Mouse (Mus musculus): ENCODE data around the gene Tex48. TPM values are rescaled to one million over a fixed set of nuclear protein-coding genes. Genes with fewer than 3 reads are reported as not detected.

The Tex48 gene
- total and polyA plus RNA-seq, 2 experiments from 2014 or later = not detected

GRCm38 (mm10) chr4:63567712-63568390, 54.4 kb downstream of the Tex48 start:
- no peak for DNase-seq (ENCODE audit: low spot score)
- Histone ChIP-seq H3K27ac (no peak overlapping the region), H3K4me2 (ENCODE audit: low read depth, low read length) (no peak overlapping the region), H3K4me3 (ENCODE audit: low read length) (no peak overlapping the region), H3K27me3 (ENCODE audit: insufficient read depth, low read length) (no peaks in the 10 kb centered on the region), H3K9ac (replicated peaks; ENCODE audit: low read length) (no peak overlapping the region), H3K9me3 (ENCODE audit: low read length) (no peaks in the 10 kb centered on the region), H3K36me3 (ENCODE audit: insufficient read depth, low read length) (no peaks in the 10 kb centered on the region), H3K4me1 (ENCODE audit: insufficient read depth, low read length) (peaks cover 2% of the 10 kb centered on the region; the same call in 1 of the 2 replicates)
- no peak for TF ChIP-seq CTCF (IDR thresholded peaks at IDR 0.05; ENCODE audit: low read depth)
- 0 out of 2 replicates have a peak, but pooled peaks have one; percentile 6 for ATAC-seq
- 87% methylated on average over 10 of the region's 10 CpGs for WGBS

GRCm38 (mm10) chr4:63562742-63563141, 59.5 kb downstream of the Tex48 start:
- DNase-seq (ENCODE audit: low spot score) (no peak), ATAC-seq (no peak)
- H3K9ac ChIP-seq (replicated peaks; ENCODE audit: low read length) = no peak overlapping the region
- H3K9me3 ChIP-seq (ENCODE audit: low read length) = no peaks in the 10 kb centered on the region
- H3K4me2 ChIP-seq (ENCODE audit: low read depth, low read length) = no peak overlapping the region
- H3K27ac ChIP-seq = no peak overlapping the region
- H3K27me3 ChIP-seq (ENCODE audit: insufficient read depth, low read length) = no peaks in the 10 kb centered on the region
- no peaks in the 10 kb centered on the region; the same call in 1 of the 2 replicates for H3K4me1 ChIP-seq (ENCODE audit: insufficient read depth, low read length)
- no peak overlapping the region for H3K4me3 ChIP-seq (ENCODE audit: low read length)
- WGBS = 85% methylated on average over 4 of the region's 4 CpGs
- TF ChIP-seq CTCF (IDR thresholded peaks at IDR 0.05; ENCODE audit: low read depth) = no peak
- H3K36me3 ChIP-seq (ENCODE audit: insufficient read depth, low read length) = no peaks in the 10 kb centered on the region

GRCm38 (mm10) chr4:63561861-63562675, 60.2 kb downstream of the Tex48 start:
- H3K36me3 ChIP-seq (ENCODE audit: insufficient read depth, low read length) = no peaks in the 10 kb centered on the region
- no peak for TF ChIP-seq CTCF (IDR thresholded peaks at IDR 0.05; ENCODE audit: low read depth)
- no peaks in the 10 kb centered on the region for H3K27me3 ChIP-seq (ENCODE audit: insufficient read depth, low read length)
- H3K4me3 ChIP-seq (ENCODE audit: low read length) = no peak overlapping the region
- DNase-seq (ENCODE audit: low spot score) (no peak), ATAC-seq (no peak)
- no peak overlapping the region for H3K27ac ChIP-seq
- H3K4me1 ChIP-seq (ENCODE audit: insufficient read depth, low read length) = no peaks in the 10 kb centered on the region; the same call in 1 of the 2 replicates
- WGBS = 80% methylated on average over 7 of the region's 7 CpGs
- H3K4me2 ChIP-seq (ENCODE audit: low read depth, low read length) = no peak overlapping the region
- H3K9me3 ChIP-seq (ENCODE audit: low read length) = no peaks in the 10 kb centered on the region
- H3K9ac ChIP-seq (replicated peaks; ENCODE audit: low read length) = no peak overlapping the region

DNA sequence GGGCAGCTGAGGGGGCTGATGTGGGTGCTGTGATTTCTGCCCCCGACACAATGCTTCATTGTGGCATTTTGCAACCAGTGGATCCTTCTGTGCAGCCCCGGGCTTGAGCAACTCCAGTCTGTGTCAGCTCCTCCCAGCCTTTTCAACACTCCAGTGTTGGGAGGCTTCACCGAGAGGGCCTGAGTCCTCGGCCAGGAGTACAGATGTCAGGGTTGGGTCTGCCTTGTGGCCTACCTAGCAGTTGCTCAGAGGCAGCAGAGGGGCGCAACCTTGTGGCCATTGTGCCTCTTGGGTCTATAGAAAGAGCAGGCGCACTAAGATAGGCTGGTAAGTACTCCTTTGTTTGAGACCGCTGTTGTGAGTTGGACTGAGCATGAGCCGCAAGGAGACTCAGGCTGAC, 62.1 kb downstream of the Tex48 start:
- Histone ChIP-seq H3K4me2 (ENCODE audit: low read depth, low read length) (no peak overlapping the region), H3K9me3 (ENCODE audit: low read length) (no peaks in the 10 kb centered on the region), H3K27ac (no peak overlapping the region), H3K4me3 (ENCODE audit: low read length) (no peak overlapping the region), H3K36me3 (ENCODE audit: insufficient read depth, low read length) (no peaks in the 10 kb centered on the region), H3K4me1 (ENCODE audit: insufficient read depth, low read length) (no peaks in the 10 kb centered on the region; the same call in 1 of the 2 replicates), H3K27me3 (ENCODE audit: insufficient read depth, low read length) (no peaks in the 10 kb centered on the region), H3K9ac (replicated peaks; ENCODE audit: low read length) (no peak overlapping the region)
- ATAC-seq (no peak), DNase-seq (ENCODE audit: low spot score) (no peak)
- TF ChIP-seq CTCF (IDR thresholded peaks at IDR 0.05; ENCODE audit: low read depth) = no peak
- WGBS = 62% methylated on average over 8 of the region's 8 CpGs

DNA sequence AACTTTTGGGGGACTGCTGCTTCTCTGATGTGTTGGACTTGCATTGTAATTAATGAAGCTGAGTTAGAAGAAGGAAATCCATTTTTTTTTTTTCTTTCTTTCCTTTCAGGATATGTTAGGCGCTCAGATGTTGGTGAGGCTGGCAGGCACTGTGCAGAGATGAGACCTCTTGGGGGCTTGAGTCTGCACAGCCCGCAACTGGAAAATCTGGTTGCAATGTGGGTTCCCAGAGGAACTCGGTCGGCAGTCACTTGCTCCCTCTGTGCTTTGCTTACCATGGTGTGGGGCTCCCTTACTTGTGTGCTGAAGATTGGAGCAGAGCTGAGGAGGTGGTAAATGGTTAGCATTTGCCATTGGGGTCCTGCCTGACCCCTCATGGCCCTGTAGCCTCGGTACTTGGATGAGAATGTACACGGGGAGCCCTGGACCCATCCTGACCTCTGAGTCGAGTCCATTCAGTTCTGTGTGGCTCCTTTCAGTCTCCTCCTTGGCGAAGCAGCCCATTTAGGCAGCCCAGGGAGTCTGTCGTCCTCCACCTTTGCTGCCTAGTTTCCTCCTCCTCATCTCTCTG, 63.0 kb downstream of the Tex48 start:
- DNase-seq (ENCODE audit: low spot score) = no peak
- 35% methylated on average over 9 of the region's 9 CpGs for WGBS

DNA sequence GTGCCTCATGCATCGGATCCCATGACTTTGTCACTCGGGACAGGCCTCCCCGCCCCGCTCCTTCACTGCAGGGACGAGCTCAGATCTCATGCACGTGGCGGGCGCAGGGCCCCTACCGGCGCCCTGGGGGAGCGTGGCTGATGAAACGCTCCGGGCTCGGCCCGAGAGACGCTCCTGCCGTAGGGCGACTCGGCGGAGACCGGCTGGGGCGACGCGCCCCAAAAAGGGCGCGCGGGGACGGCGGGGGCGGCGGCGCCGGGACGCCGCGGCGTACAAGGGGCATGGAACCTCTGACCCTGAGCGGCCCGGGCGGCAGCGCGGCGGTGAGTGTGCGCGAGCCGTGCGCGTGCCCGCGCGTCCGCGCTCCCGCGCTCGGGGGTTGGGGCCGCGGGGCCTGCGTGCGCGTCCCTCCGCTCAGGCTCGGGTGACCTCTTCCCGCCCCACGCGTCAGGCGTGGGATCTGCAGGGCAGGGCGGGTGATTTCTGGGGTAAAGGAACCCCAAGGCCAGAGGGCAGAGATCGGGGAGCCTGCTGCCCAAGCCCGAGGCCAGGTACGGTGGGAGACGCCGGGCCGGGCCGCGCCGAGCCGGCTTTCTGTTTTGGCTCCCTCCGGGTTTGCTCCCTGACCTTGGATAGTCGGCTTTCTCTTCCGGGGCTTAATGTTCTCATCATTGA, 63.7 kb downstream of the Tex48 start, which contains the start of gene Tmem268:
Gene Tmem268 (plus strand): TSS at position 375 of the 675 bp plus-strand sequence.
- Histone ChIP-seq H3K36me3 (ENCODE audit: insufficient read depth, low read length) (no peaks in the 10 kb centered on the region), H3K9me3 (ENCODE audit: low read length) (no peaks in the 10 kb centered on the region), H3K27me3 (ENCODE audit: insufficient read depth, low read length) (no peaks in the 10 kb centered on the region), H3K4me3 (ENCODE audit: low read length) (peak within 1 kb of the TSS; percentile 77), H3K4me2 (ENCODE audit: low read depth, low read length) (peak within 1 kb of the TSS; percentile 93), H3K9ac (replicated peaks; ENCODE audit: low read length) (peak within 1 kb of the TSS; percentile 59), H3K4me1 (ENCODE audit: insufficient read depth, low read length) (no peaks in the 10 kb centered on the region; the same call in 1 of the 2 replicates), H3K27ac (peak within 1 kb of the TSS; percentile 32; the same call in 1 of the 2 replicates)
- WGBS = 1% methylated on average over 72 of the region's 81 CpGs
- TF ChIP-seq CTCF (IDR thresholded peaks at IDR 0.05; ENCODE audit: low read depth) = peak; percentile 35; the same call in 1 of the 2 replicates
- ATAC-seq (peak; percentile 88), DNase-seq (ENCODE audit: low spot score) (peak; percentile 82)

More for the DNA sequence above, 63.0 kb downstream of the Tex48 start:
- no peak for TF ChIP-seq CTCF (IDR thresholded peaks at IDR 0.05; ENCODE audit: low read depth)
- Histone ChIP-seq H3K4me1 (ENCODE audit: insufficient read depth, low read length) (no peaks in the 10 kb centered on the region; the same call in 1 of the 2 replicates), H3K4me3 (ENCODE audit: low read length) (peak overlapping the region; percentile 77), H3K9me3 (ENCODE audit: low read length) (no peaks in the 10 kb centered on the region), H3K4me2 (ENCODE audit: low read depth, low read length) (peak overlapping the region; percentile 93), H3K27me3 (ENCODE audit: insufficient read depth, low read length) (no peaks in the 10 kb centered on the region), H3K9ac (replicated peaks; ENCODE audit: low read length) (peak overlapping the region; percentile 59), H3K27ac (peak overlapping the region; percentile 32; the same call in 1 of the 2 replicates), H3K36me3 (ENCODE audit: insufficient read depth, low read length) (no peaks in the 10 kb centered on the region)
- 0 out of 2 replicates have a peak, but pooled peaks have one; percentile 17 for ATAC-seq
